Mouse (Mus musculus): ENCODE data around the gene Dpp9.

GRCm38 (mm10) chr17:56219251-56219650, 546 bp upstream of the Dpp9 start:
- TF ChIP-seq CTCF (IDR thresholded peaks at IDR 0.05; ENCODE audit: borderline replicate concordance, insufficient read depth, low read length) = no peak
- no peak for TF ChIP-seq POLR2A (IDR thresholded peaks at IDR 0.05; ENCODE audit: low read depth, low read length)

Data from embryonic fibroblast, embryonic 13.5 days (primary cell).